10 mouse cellular contexts compared by ENCODE assay signal in genomic region chr17:45847701-45848378, GRCm38 (mm10).
DNase-seq lines count a peak whose midpoint lies in the region; ATAC-seq and TF ChIP-seq lines count a peak whose summit lies in the region.
"Had no signal": no experiment of that assay in that cellular context is flagged by ENCODE, and none has a peak within 500 bp of the region (broad histone marks: within the 10 kb centered on the region; RNA-seq: fewer than 3 reads in every experiment).

No protein-coding gene starts in this region.

- no peak for TF ChIP-seq EP300 in lung, postnatal 0 days (IDR thresholded peaks at IDR 0.05)

- H3K9ac ChIP-seq in lung, postnatal 0 days (replicated peaks; ENCODE audit: low read depth): no peak overlapping the region
- H3K9ac ChIP-seq: liver, embryonic 14.5 days had no signal

- H3K9me3 ChIP-seq in lung, postnatal 0 days (ENCODE audit: low read length): no peaks in the 10 kb centered on the region
- peaks cover 6% of the 10 kb centered on the region for H3K9me3 ChIP-seq in embryonic facial prominence, embryonic 10.5 days

- TF ChIP-seq CTCF in lung, postnatal 0 days (IDR thresholded peaks at IDR 0.05): no peak

- no peak for TF ChIP-seq POLR2A in myocyte (IDR thresholded peaks at IDR 0.05; ENCODE audit: insufficient read length, low read depth)

- H3K4me1 ChIP-seq in lung, postnatal 0 days (ENCODE audit: insufficient read depth, low read depth, low read length): no peaks in the 10 kb centered on the region
- H3K4me1 ChIP-seq in embryonic facial prominence, embryonic 10.5 days: peaks cover 25% of the 10 kb centered on the region

- H3K79me2 ChIP-seq in myocyte (ENCODE audit: control insufficient read depth, insufficient read depth): no peaks in the 10 kb centered on the region

- H3K27ac ChIP-seq in lung, postnatal 0 days (ENCODE audit: low read length): no peak overlapping the region
- H3K27ac ChIP-seq in embryonic facial prominence, embryonic 10.5 days (replicated peaks): peak overlapping the region; percentile 40
- H3K27ac ChIP-seq: hindbrain, postnatal 0 days; liver, embryonic 14.5 days had no signal

- H3K36me3 ChIP-seq in lung, postnatal 0 days (ENCODE audit: insufficient read depth, low read length): no peaks in the 10 kb centered on the region
- H3K36me3 ChIP-seq in embryonic facial prominence, embryonic 10.5 days (replicated peaks): no peaks in the 10 kb centered on the region
- H3K36me3 ChIP-seq in myocyte (ENCODE audit: control insufficient read depth, insufficient read depth): no peaks in the 10 kb centered on the region

- peak; percentile 8; the same call in 1 of the 2 replicates for ATAC-seq in lung, postnatal 0 days

- no peak for DNase-seq in lung, postnatal 0 days (ENCODE audit: low spot score)
- no peak for DNase-seq in lung, postnatal 4 days
- DNase-seq in embryonic facial prominence, embryonic 10.5 days (ENCODE audit: low spot score): no peak
- DNase-seq in heart, adult 9 months (ENCODE audit: low spot score in 2 of 2): peak; percentile 62 to 78
- no peak for DNase-seq in Muller cell, postnatal 12 days (ENCODE audit: inconsistent ontology term)
- no peak for DNase-seq in right cerebral cortex, postnatal 10 days (ENCODE audit: low spot score in 2 of 2)
- no peak for DNase-seq in urinary bladder, postnatal 36 days (ENCODE audit: low spot score in 2 of 2)

- H3ac ChIP-seq in myocyte (ENCODE audit: control insufficient read depth, insufficient read length): no peak overlapping the region

- no peak overlapping the region for H3K4me2 ChIP-seq in lung, postnatal 0 days (replicated peaks; ENCODE audit: low read depth, low read length)
- H3K4me2 ChIP-seq in myocyte (ENCODE audit: low read depth): no peak overlapping the region

- no peaks in the 10 kb centered on the region for H3K27me3 ChIP-seq in lung, postnatal 0 days (replicated peaks; ENCODE audit: insufficient read depth, low read length)
- H3K27me3 ChIP-seq in embryonic facial prominence, embryonic 10.5 days (replicated peaks; ENCODE audit: low read depth, poor library complexity, severe bottlenecking): peaks cover 43% of the 10 kb centered on the region
- no peaks in the 10 kb centered on the region for H3K27me3 ChIP-seq in myocyte (ENCODE audit: control insufficient read depth, insufficient read depth, insufficient read length)

- H3K4me3 ChIP-seq in lung, postnatal 0 days (ENCODE audit: low read depth, low read length): no peak overlapping the region
- H3K4me3 ChIP-seq in embryonic facial prominence, embryonic 10.5 days: no peak overlapping the region
- H3K4me3 ChIP-seq in myocyte: no peak overlapping the region

- 89% methylated on average over 14 of the region's 14 CpGs for WGBS in lung, postnatal 0 days
- 91% methylated on average over 14 of the region's 14 CpGs for WGBS in embryonic facial prominence, embryonic 10.5 days

TF ChIP-seq in myocyte, 11 proteins besides CTCF, POLR2A, EP300 and RAD21:
- TF ChIP-seq E2F4 (IDR thresholded peaks at IDR 0.05; ENCODE audit: insufficient read depth): no peak
- no peak for TF ChIP-seq TCF12 (IDR thresholded peaks at IDR 0.05; ENCODE audit: insufficient read depth, poor library complexity, severe bottlenecking)
- no peak for TF ChIP-seq MAX (IDR thresholded peaks at IDR 0.05; ENCODE audit: low read depth)
- TF ChIP-seq MYOD1 (IDR thresholded peaks at IDR 0.05; ENCODE audit: control insufficient read depth in 1 of 3, insufficient read length in 2 of 3, low read depth in 2 of 3): peak in 2 of 3 experiments; percentile 45 to 89
- no peak for TF ChIP-seq TCF3 (IDR thresholded peaks at IDR 0.05; ENCODE audit: insufficient read length, low read depth)
- no peak for TF ChIP-seq USF1 (IDR thresholded peaks at IDR 0.05; ENCODE audit: low read depth)
- TF ChIP-seq SRF (IDR thresholded peaks at IDR 0.05; ENCODE audit: control insufficient read depth, insufficient read length, low read depth): no peak
- TF ChIP-seq MYOG (IDR thresholded peaks at IDR 0.05; ENCODE audit: control insufficient read depth in 1 of 3, insufficient read depth in 1 of 3, insufficient read length in 2 of 3, low read depth in 2 of 3): peak in 1 of 3 experiments; percentile 59
- TF ChIP-seq CEBPB (IDR thresholded peaks at IDR 0.05; ENCODE audit: insufficient read depth, poor library complexity, severe bottlenecking): no peak
- TF ChIP-seq REST (IDR thresholded peaks at IDR 0.05; ENCODE audit: insufficient read depth, insufficient read length): no peak

Comparison
In these comparisons a context has a peak if more than half of its experiments do, and no peak if none do; other contexts are left out.
1. DNase-seq: peak in heart, adult 9 months (2 of 2); none in lung, postnatal 0 days (single experiment), lung, postnatal 4 days (0 of 2), embryonic facial prominence, embryonic 10.5 days (single experiment), Muller cell, postnatal 12 days (single experiment), right cerebral cortex, postnatal 10 days (0 of 2) and urinary bladder, postnatal 36 days (0 of 2).